Mouse (Mus musculus): ENCODE measurements at regions not wholly inside any gene's neighbourhood (a gene's known extent, or its start where the extent isn't known, plus 50 kb on each side); places are given as distances from the start of the nearest gene placed in this dataset.

GRCm38 (mm10) chr7:92509090-92509489, 51.9 kb upstream of the Ccdc90b start:
- peak in 2 of 3 experiments; percentile 80 to 92 for TF ChIP-seq MYOG (IDR thresholded peaks at IDR 0.05; ENCODE audit: control insufficient read depth in 1 of 3, insufficient read depth in 1 of 3, insufficient read length in 2 of 3, low read depth in 2 of 3)
- no peak for TF ChIP-seq USF1 (IDR thresholded peaks at IDR 0.05; ENCODE audit: low read depth)
